Mouse (Mus musculus) liver, adult 2 months (tissue): ENCODE measurements around the gene Fam111a. TPM values are rescaled to one million over a fixed set of nuclear protein-coding genes. Genes with fewer than 3 reads are reported as not detected.

Experiments used
- DNase-seq: peaks from one replicate; pipeline ENCODE4 v3.0.0-alpha.2; 2011; ENCODE audit warnings: low read depth, low spot score; ENCODE audit errors: extremely low read depth
- H3K27ac ChIP-seq: fragments of 200-500 bp; replicated peaks from 2 replicates; pipeline ENCODE4 v1.5.1; 2012; ENCODE audit warnings: low read depth, mild to moderate bottlenecking, control low read depth, inconsistent platforms, low read length; ENCODE audit not compliant: insufficient read depth
- H3K27me3 ChIP-seq: fragments of 200-500 bp; 2 replicates; pipeline ENCODE4 v1.6.1; 2012; ENCODE audit warnings: mild to moderate bottlenecking, moderate library complexity, low read length, inconsistent platforms; ENCODE audit not compliant: control insufficient read depth, insufficient read depth
- H3K36me3 ChIP-seq: fragments of 200-500 bp; 2 replicates; pipeline ENCODE4 v1.6.1; 2012; ENCODE audit warnings: low read length, inconsistent platforms; ENCODE audit not compliant: control insufficient read depth, insufficient read depth
- H3K4me1 ChIP-seq: fragments of 200-500 bp; 2 replicates; pipeline ENCODE4 v1.6.1; 2011; ENCODE audit warnings: low read length; ENCODE audit not compliant: control insufficient read depth, insufficient read depth
- H3K4me3 ChIP-seq: fragments of 200-500 bp; 2 replicates; pipeline ENCODE4 v1.5.1; 2011; ENCODE audit warnings: low read depth, mild to moderate bottlenecking, control low read depth, low read length, moderate library complexity; ENCODE audit not compliant: insufficient read depth
- H3K79me2 ChIP-seq: fragments of 200-500 bp; 2 replicates; pipeline ENCODE4 v1.6.1; 2012; ENCODE audit warnings: inconsistent platforms, mild to moderate bottlenecking, low read length, moderate library complexity; ENCODE audit not compliant: control insufficient read depth, insufficient read depth
- H3K9ac ChIP-seq: fragments of 200-500 bp; 2 replicates; pipeline ENCODE4 v1.6.1; 2012; ENCODE audit warnings: low read depth, mild to moderate bottlenecking, control low read depth, inconsistent platforms, low read length
- CTCF ChIP-seq: fragments of 200-500 bp; IDR thresholded peaks from 2 replicates; pipeline ENCODE4 v1.5.1; 2011; ENCODE audit warnings: low read depth, low read length, control low read depth
- POLR2A ChIP-seq: fragments of 200-500 bp; IDR thresholded peaks from 2 replicates; pipeline ENCODE4 v1.6.1; 2011; ENCODE audit warnings: low read length, control low read depth; ENCODE audit not compliant: insufficient read depth; ENCODE audit errors: extremely low read depth
- WGBS: fragments of 180-500 bp; shearing (Covaris S2); methylation state at CpG from one replicate; pipeline ENCODE4 v1.1.7; 2018; 5-methylcytosine and 5-hydroxymethylcytosine counted together
- polyA plus RNA-seq: library from polyadenylated mRNA; depleted of rRNA; stranded (reverse); fragments of >200 nt; gene quantifications from 2 replicates; pipeline ENCODE4 v1.2.3, GENCODE M21; 2012
- total RNA-seq: library from RNA; depleted of rRNA; stranded (reverse); fragments of >200 nt; gene quantifications from 2 replicates; pipeline ENCODE4 v1.2.3, GENCODE M21; 2014

The Fam111a gene
- total and polyA plus RNA-seq, 2 experiments, result 0.24 to 2.4 TPM

DNA sequence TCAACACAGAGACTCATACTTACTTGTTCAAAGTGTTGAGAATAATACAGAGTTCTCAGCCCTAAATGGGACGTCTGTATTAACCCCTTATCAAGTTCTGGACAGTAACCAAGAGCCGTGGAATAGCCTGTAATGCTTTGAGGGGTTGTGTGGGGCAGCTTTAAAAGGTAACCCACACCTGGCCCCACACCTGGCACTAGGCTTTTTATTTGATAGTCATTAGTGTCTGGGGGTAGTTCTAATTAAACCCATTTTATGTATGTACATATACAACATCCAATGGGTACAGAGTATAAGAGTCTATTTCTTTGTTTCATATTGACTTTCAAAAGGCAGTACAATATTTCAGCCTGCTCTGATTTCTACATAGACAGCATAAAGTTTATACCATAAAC is 49.6 kb downstream of the Fam111a start:
- no peaks in the 10 kb centered on the region for H3K27me3 ChIP-seq
- no peak for DNase-seq
- H3K4me3 ChIP-seq, result no peak overlapping the region
- no peak overlapping the region for H3K27ac ChIP-seq
- H3K9ac ChIP-seq, result no peak overlapping the region
- WGBS, result 61% methylated on average over 2 of the region's 2 CpGs
- no peaks in the 10 kb centered on the region for H3K79me2 ChIP-seq
- H3K4me1 ChIP-seq, result peaks cover 2% of the 10 kb centered on the region
- H3K36me3 ChIP-seq, result no peaks in the 10 kb centered on the region
- TF ChIP-seq POLR2A (no peak), CTCF (no peak)

DNA sequence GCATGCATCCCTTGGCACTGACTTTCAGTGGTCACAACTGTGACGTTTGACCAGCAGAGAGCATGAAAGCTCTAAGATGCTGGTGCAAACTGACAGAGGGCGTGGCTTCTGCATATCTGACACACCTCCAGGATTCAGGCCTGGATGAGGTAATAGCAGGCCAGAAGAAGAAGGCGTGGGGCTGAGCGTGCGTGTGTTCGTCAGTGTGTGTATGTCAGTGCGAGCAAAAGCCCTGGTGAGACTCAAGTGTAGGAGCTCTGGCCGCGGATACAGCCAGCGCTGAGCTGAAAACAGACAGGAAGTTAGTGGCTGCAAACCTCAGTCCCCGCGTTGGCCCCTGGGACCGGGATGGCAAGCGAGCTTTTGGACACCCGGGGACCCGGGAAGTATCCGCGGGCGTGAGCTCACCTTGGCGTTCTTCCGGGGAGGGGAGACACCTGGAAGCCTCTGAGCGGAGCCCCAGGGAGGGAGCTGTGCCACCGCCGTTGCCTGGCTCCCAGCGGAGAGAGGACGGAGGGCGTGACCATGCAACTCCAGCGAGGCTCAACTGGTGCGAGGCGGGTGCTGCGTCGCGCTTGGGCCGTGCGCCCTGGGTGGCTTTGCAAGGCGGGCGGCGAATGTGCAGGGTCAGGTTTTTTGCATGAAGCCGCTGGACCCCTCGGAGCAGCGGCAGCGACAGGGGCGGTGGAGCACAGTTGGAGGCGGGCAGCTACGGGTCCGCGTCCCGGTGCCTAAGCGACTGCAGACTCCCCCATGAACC is 50.2 kb downstream of the Fam111a start:
- WGBS, result under 1% methylated on average over 49 of the region's 49 CpGs

GRCm38 (mm10) chr19:12596290-12597072 is 50.9 kb downstream of the Fam111a start:
- H3K79me2 ChIP-seq, result no peaks in the 10 kb centered on the region
- DNase-seq, result peak; percentile 75
- peak overlapping the region; percentile 85 for H3K4me3 ChIP-seq
- peak overlapping the region; percentile 88 for H3K9ac ChIP-seq
- 7% methylated on average over 23 of the region's 23 CpGs for WGBS
- TF ChIP-seq POLR2A (0 out of 2 replicates have a peak, but pooled peaks have one; percentile 14), CTCF (no peak)
- H3K27me3 ChIP-seq, result no peaks in the 10 kb centered on the region
- H3K4me1 ChIP-seq, result peaks cover 2% of the 10 kb centered on the region
- no peaks in the 10 kb centered on the region for H3K36me3 ChIP-seq
- peak overlapping the region; percentile 91 for H3K27ac ChIP-seq

More for the DNA sequence above, 50.2 kb downstream of the Fam111a start:
- Histone ChIP-seq H3K79me2 (no peaks in the 10 kb centered on the region), H3K27ac (peak overlapping the region; percentile 91), H3K36me3 (no peaks in the 10 kb centered on the region), H3K27me3 (no peaks in the 10 kb centered on the region), H3K4me3 (peak overlapping the region; percentile 85), H3K9ac (peak overlapping the region; percentile 88), H3K4me1 (peaks cover 2% of the 10 kb centered on the region)
- TF ChIP-seq POLR2A (peak; percentile 73; the same call in 1 of the 2 replicates), CTCF (peak; percentile 49)
- DNase-seq, result peak; percentile 92

GRCm38 (mm10) chr19:12597073-12597405 is 51.5 kb downstream of the Fam111a start:
- no peak for TF ChIP-seq CTCF
- TF ChIP-seq POLR2A, result 0 out of 2 replicates have a peak, but pooled peaks have one; percentile 4
- Histone ChIP-seq H3K27me3 (no peaks in the 10 kb centered on the region), H3K27ac (peak overlapping the region; percentile 91), H3K4me3 (peak overlapping the region; percentile 85), H3K9ac (peak overlapping the region; percentile 88), H3K79me2 (0 out of 2 replicates have a peak, but pooled peaks cover 3% of the 10 kb centered on the region), H3K36me3 (no peaks in the 10 kb centered on the region), H3K4me1 (peaks cover 5% of the 10 kb centered on the region)
- 22% methylated on average over 3 of the region's 3 CpGs for WGBS
- peak; percentile 84 for DNase-seq

GRCm38 (mm10) chr19:12598674-12599073 is 53.1 kb downstream of the Fam111a start:
- Histone ChIP-seq H3K27me3 (no peaks in the 10 kb centered on the region), H3K36me3 (no peaks in the 10 kb centered on the region), H3K4me1 (peaks cover 6% of the 10 kb centered on the region), H3K9ac (peak overlapping the region; percentile 65), H3K4me3 (no peak overlapping the region), H3K27ac (peak overlapping the region; percentile 97), H3K79me2 (peaks cover 5% of the 10 kb centered on the region; the same call in 1 of the 2 replicates)
- peak; percentile 87 for DNase-seq
- 20% methylated on average over 3 of the region's 3 CpGs for WGBS
- TF ChIP-seq POLR2A, result 0 out of 2 replicates have a peak, but pooled peaks have one; percentile 8
- no peak for TF ChIP-seq CTCF
